Mouse (Mus musculus): ENCODE measurements around the gene Atp5f1.

DNA sequence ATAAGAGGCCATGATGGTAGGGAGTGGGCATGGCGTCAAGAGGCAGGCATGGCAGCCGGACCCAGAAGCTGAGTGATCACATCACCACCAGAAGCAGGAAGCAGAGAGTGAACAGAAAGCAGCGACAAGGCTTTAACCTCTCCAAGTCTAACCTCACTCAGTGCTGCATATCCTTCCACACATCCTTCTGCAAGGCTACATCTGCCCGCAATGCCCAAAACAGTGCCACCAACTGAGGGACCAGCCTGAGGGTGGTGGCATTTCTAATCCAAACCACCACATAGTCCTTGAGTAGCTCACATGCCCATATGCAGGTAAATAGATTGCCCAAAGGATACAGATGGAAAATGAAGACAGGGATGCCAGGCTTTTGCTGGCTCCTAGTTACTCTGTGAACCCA lies 50.9 kb downstream of the Atp5f1 start:
- TF ChIP-seq POLR2A (IDR thresholded peaks at IDR 0.05; ENCODE audit: extremely low read depth, insufficient read depth, low read length) (no peak), CTCF (IDR thresholded peaks at IDR 0.05; ENCODE audit: extremely low read depth, insufficient read depth, low read length) (no peak)

All from cortical plate, adult 2 months (tissue).